Mouse (Mus musculus) CD8-positive naive resting alpha-beta T cell, adult 2 months (primary cell): ENCODE measurements around the gene Mfsd7a.

ENCODE experiments used
- DNase-seq, 2 experiments: peaks; one replicate each; pipeline ENCODE4 v3.0.0; 2022; ENCODE audit warnings: low read depth in 2 of 2, low spot score in 2 of 2

Gene Mfsd7a

GRCm38 (mm10) chr5:108433804-108434587, 14.7 kb downstream of the Mfsd7a start, which contains the start of gene Atp5k:
Gene Atp5k (minus strand): TSS chr5:108434448.
- peak; percentile 94 to 96 for DNase-seq

- DNase-seq: no peak
These were observed 17.5 kb downstream of the Mfsd7a start for GRCm38 (mm10) chr5:108431196-108431595.

GRCm38 (mm10) chr5:108427186-108427585, 21.5 kb downstream of the Mfsd7a start:
- DNase-seq: peak in 1 of 2 experiments; percentile 38

GRCm38 (mm10) chr5:108423427-108423826, 25.3 kb downstream of the Mfsd7a start:
- DNase-seq: no peak

GRCm38 (mm10) chr5:108422741-108423140, 25.9 kb downstream of the Mfsd7a start:
- no peak for DNase-seq

GRCm38 (mm10) chr5:108414711-108415110, 34.0 kb downstream of the Mfsd7a start:
- DNase-seq: no peak

- no peak for DNase-seq
These were observed 41.7 kb downstream of the Mfsd7a start for GRCm38 (mm10) chr5:108406977-108407376.

GRCm38 (mm10) chr5:108405460-108405859, 43.2 kb downstream of the Mfsd7a start:
- DNase-seq: no peak

- DNase-seq: no peak
These were observed 45.2 kb downstream of the Mfsd7a start for GRCm38 (mm10) chr5:108403453-108403852.
